Mouse (Mus musculus): ENCODE measurements around the gene Cemip2. TPM values are rescaled to one million over a fixed set of nuclear protein-coding genes. Genes with fewer than 3 reads are reported as not detected.

Gene Cemip2
- polyA plus RNA-seq, 1 experiment from 2014 or later, result 49.1 TPM

DNA sequence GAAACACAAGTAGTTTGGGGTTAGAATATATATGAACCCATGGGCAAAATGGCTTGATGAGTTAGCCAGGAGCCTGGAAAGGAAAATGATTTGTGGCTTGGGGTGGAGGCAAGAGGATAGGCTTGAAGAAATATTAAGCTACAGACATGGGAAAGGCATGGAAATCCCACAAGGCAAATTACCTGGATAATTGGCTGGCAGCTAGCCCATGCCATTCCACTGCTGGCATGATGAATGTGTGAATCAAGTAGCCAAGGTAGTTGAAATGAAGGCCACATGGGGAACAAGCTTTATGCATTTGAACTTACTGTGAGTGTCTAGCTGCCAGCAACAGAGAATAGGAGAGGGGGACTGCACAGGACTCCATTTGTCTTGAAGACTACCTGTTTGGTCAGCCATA is 16.5 kb upstream of the Cemip2 start:
- Histone ChIP-seq H3K4me2 (no peak overlapping the region), H3K27ac (no peak overlapping the region), H3K27me3 (no peaks in the 10 kb centered on the region), H3K4me3 (no peak overlapping the region), H3K9ac (no peak overlapping the region), H3K4me1 (replicated peaks) (peaks cover 3% of the 10 kb centered on the region; the same call in 1 of the 2 replicates), H3K9me3 (no peaks in the 10 kb centered on the region), H3K36me3 (no peaks in the 10 kb centered on the region)
- ATAC-seq (ENCODE audit: low FRiP score), result no peak

DNA sequence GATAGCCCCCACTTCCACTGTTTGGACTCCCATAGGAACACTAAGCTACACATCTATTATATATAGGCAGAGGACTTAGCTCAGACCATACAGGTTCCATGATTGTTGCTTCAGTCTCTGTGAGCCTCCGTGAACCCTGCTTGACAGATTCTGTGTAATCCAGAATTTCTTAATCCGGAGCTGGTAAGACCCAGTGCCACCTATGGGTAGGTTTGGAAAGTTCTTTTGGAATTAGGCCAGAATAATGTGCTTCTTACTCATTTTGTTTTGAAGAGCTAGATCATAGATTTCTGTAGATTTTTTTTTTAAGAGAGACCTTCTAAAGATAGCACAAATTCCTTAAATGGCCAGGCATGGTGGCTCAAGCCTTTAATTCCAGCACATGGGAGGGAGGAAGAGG is 14.1 kb upstream of the Cemip2 start:
- Histone ChIP-seq H3K9me3 (no peaks in the 10 kb centered on the region), H3K4me1 (replicated peaks) (peaks cover 3% of the 10 kb centered on the region; the same call in 1 of the 2 replicates), H3K4me3 (no peak overlapping the region), H3K36me3 (no peaks in the 10 kb centered on the region), H3K27ac (no peak overlapping the region), H3K27me3 (no peaks in the 10 kb centered on the region), H3K9ac (no peak overlapping the region), H3K4me2 (no peak overlapping the region)
- WGBS, result 80% methylated on average over 2 of the region's 2 CpGs
- ATAC-seq (ENCODE audit: low FRiP score), result no peak

DNA sequence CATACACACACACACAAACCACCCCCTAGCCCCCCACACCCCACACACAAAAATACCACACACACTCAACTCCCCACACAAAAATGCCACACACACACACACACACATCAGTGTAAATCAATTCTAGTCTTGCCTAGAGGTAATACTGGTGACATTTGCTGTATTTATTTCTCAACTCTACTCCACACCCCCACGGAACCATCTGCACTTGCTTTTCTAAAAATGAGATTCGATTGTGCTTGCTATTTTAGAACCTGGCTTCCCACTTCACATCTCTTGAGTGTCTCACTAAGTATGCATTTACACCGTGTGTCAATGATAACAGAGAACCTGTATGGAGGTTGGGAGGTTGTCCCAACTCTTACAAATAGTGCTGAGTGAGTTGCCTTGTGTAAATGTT is 13.4 kb upstream of the Cemip2 start:
- no peaks in the 10 kb centered on the region for H3K9me3 ChIP-seq
- H3K27ac ChIP-seq, result no peak overlapping the region
- WGBS, result 88% methylated on average over 3 of the region's 3 CpGs
- peaks cover 3% of the 10 kb centered on the region; the same call in 1 of the 2 replicates for H3K4me1 ChIP-seq (replicated peaks)
- H3K36me3 ChIP-seq, result no peaks in the 10 kb centered on the region
- no peak for ATAC-seq (ENCODE audit: low FRiP score)
- H3K27me3 ChIP-seq, result no peaks in the 10 kb centered on the region
- no peak overlapping the region for H3K4me2 ChIP-seq
- H3K4me3 ChIP-seq, result no peak overlapping the region
- no peak overlapping the region for H3K9ac ChIP-seq

- ATAC-seq (ENCODE audit: low FRiP score), result no peak
- WGBS, result 74% methylated on average over 9 of the region's 9 CpGs
- Histone ChIP-seq H3K9me3 (no peaks in the 10 kb centered on the region), H3K9ac (no peak overlapping the region), H3K27ac (no peak overlapping the region), H3K4me1 (replicated peaks) (peaks cover 3% of the 10 kb centered on the region; the same call in 1 of the 2 replicates), H3K4me2 (no peak overlapping the region), H3K27me3 (no peaks in the 10 kb centered on the region), H3K4me3 (no peak overlapping the region), H3K36me3 (no peaks in the 10 kb centered on the region)
Measured at GRCm38 (mm10) chr19:21767500-21768045, 10.6 kb upstream of the Cemip2 start.

DNA sequence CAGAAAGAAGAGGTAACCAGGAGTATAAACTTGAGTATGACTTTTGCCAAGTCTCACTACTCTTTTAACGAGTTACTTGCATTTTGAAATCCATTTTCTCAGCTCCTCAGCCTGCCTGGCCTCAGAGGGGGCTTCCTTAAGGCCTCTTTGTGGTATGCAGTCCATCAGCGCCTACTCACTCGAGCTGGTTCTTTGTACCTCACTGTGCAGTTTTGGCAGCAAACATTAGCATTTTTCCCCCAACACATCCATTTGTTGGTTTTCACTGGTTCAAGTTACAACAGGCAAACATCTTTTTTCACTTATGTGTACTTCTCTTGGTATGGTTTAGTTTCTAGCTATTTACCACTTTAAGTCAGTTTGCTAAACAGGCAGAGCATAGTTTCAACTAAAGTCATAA is 8.3 kb upstream of the Cemip2 start:
- ATAC-seq (ENCODE audit: low FRiP score), result no peak
- Histone ChIP-seq H3K27me3 (no peaks in the 10 kb centered on the region), H3K9ac (no peak overlapping the region), H3K4me3 (no peak overlapping the region), H3K27ac (no peak overlapping the region), H3K4me1 (replicated peaks) (peaks cover 3% of the 10 kb centered on the region; the same call in 1 of the 2 replicates), H3K36me3 (no peaks in the 10 kb centered on the region), H3K9me3 (no peaks in the 10 kb centered on the region), H3K4me2 (no peak overlapping the region)
- 68% methylated on average over 3 of the region's 3 CpGs for WGBS

DNA sequence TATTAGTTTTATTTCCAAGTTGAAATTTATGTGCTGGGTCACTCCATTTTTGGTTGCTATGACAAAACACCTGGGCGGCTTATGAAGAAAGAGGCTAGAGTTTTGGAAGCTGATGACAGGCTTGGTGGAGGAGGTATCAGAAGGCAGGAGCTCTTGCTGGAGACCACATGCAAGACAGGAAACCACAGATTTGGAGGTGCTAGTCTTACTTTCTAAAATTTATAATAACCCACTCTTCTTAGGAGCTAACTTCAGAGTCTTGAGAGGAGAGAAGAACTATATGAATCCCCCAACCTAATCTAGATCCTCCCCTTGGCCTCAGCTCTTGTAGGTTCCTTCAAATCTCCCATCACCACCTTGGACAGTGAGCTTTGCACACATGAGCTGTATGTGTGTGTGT is 6.6 kb upstream of the Cemip2 start:
- 90% methylated on average over 1 of the region's 1 CpGs for WGBS
- no peak for ATAC-seq (ENCODE audit: low FRiP score)

GRCm38 (mm10) chr19:21773621-21774020 is 4.5 kb upstream of the Cemip2 start:
- 83% methylated on average over 6 of the region's 6 CpGs for WGBS
- Histone ChIP-seq H3K36me3 (no peaks in the 10 kb centered on the region), H3K4me2 (no peak overlapping the region), H3K9me3 (no peaks in the 10 kb centered on the region), H3K27ac (no peak overlapping the region), H3K4me1 (replicated peaks) (peaks cover 7% of the 10 kb centered on the region; the same call in 1 of the 2 replicates), H3K4me3 (no peak overlapping the region), H3K9ac (no peak overlapping the region), H3K27me3 (no peaks in the 10 kb centered on the region)
- ATAC-seq (ENCODE audit: low FRiP score), result no peak

More for the DNA sequence above, 6.6 kb upstream of the Cemip2 start:
- H3K4me3 ChIP-seq, result no peak overlapping the region
- no peaks in the 10 kb centered on the region for H3K27me3 ChIP-seq
- no peak overlapping the region for H3K4me2 ChIP-seq
- H3K27ac ChIP-seq, result no peak overlapping the region
- no peak overlapping the region for H3K9ac ChIP-seq
- H3K9me3 ChIP-seq, result no peaks in the 10 kb centered on the region
- no peaks in the 10 kb centered on the region for H3K36me3 ChIP-seq
- H3K4me1 ChIP-seq (replicated peaks), result no peaks in the 10 kb centered on the region

DNA sequence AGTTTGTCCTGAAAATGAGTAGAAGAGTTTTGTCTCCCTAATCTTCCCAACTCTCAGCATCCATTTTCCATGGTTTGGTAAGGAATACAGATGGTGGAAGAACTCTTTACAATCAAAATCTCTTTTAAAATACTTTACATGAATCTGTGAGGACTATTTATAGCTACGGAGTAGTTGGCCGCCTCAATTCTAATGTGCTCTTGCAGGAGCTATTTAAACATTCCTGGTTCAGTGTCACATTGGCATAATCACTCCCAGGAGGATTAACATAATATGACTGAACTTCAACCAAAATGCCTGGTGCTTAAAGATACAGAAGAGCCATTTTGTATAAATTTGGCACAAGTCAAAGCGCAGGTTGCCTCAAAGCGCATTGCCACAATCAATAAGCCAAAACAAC is 2.5 kb upstream of the Cemip2 start:
- no peak overlapping the region for H3K4me3 ChIP-seq
- ATAC-seq (ENCODE audit: low FRiP score), result no peak
- H3K27ac ChIP-seq, result no peak overlapping the region
- H3K36me3 ChIP-seq, result no peaks in the 10 kb centered on the region
- H3K4me2 ChIP-seq, result no peak overlapping the region
- H3K9ac ChIP-seq, result no peak overlapping the region
- peaks cover 23% of the 10 kb centered on the region for H3K4me1 ChIP-seq (replicated peaks)
- H3K27me3 ChIP-seq, result no peaks in the 10 kb centered on the region
- H3K9me3 ChIP-seq, result no peaks in the 10 kb centered on the region
- 73% methylated on average over 4 of the region's 4 CpGs for WGBS

DNA sequence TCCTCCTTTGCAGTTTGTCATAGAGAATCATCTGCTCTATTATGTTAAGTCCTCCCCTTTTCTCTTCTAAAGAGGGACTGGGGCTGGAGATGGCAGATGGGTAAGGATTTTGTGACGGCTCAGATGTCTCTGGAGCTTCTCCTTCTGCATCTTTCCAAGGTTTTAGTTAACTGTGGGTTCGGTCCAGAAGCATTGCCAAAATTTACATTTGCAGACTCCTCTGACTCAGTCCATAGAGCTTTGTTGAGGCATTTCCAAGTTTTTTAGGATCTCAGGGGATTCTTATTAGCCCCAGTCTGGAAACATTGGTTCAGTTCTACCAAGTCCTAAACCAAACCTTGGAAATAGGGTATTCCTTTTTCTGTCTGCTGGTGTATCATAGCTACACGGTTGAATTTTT is 1.5 kb upstream of the Cemip2 start:
- Histone ChIP-seq H3K4me3 (no peak overlapping the region), H3K9ac (no peak overlapping the region), H3K27ac (no peak overlapping the region), H3K27me3 (no peaks in the 10 kb centered on the region), H3K9me3 (no peaks in the 10 kb centered on the region), H3K4me1 (replicated peaks) (peaks cover 33% of the 10 kb centered on the region), H3K4me2 (no peak overlapping the region), H3K36me3 (no peaks in the 10 kb centered on the region)
- 65% methylated on average over 3 of the region's 3 CpGs for WGBS
- no peak for ATAC-seq (ENCODE audit: low FRiP score)

GRCm38 (mm10) chr19:21777171-21777731 is 891 bp upstream of the Cemip2 start:
- no peaks in the 10 kb centered on the region for H3K36me3 ChIP-seq
- no peak overlapping the region for H3K27ac ChIP-seq
- no peak overlapping the region for H3K9ac ChIP-seq
- H3K4me3 ChIP-seq, result 0 out of 2 replicates have a peak overlapping the region, but pooled peaks have one; percentile 94
- peak; percentile 2; the same call in 1 of the 2 replicates for ATAC-seq (ENCODE audit: low FRiP score)
- no peaks in the 10 kb centered on the region for H3K9me3 ChIP-seq
- H3K4me1 ChIP-seq (replicated peaks), result peaks cover 39% of the 10 kb centered on the region
- H3K4me2 ChIP-seq, result peak overlapping the region; percentile 93
- 27% methylated on average over 20 of the region's 20 CpGs for WGBS
- H3K27me3 ChIP-seq, result no peaks in the 10 kb centered on the region

DNA sequence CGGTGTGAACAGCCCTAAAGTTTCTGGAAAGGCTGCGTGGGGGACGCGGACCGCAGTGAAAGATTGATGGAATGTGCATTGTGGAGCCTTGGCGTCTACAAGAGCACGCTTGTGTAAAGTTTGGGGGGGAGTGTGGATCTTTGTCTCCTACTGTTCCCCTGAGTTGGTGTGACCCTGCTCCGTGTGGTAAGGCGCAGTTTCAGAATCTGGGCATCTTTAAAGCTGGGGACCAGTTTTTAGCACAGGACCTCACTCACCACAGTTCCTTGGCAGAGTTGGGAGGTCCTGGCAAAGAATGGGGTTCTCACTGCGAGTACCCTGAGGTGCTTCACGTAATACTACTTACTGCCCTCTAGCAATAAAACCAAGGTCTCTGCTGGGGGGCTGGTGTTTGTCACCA is 964 bp downstream of the Cemip2 start:
- H3K27ac ChIP-seq, result peak overlapping the region; percentile 97
- no peaks in the 10 kb centered on the region for H3K9me3 ChIP-seq
- WGBS, result 1% methylated on average over 11 of the region's 11 CpGs
- peak overlapping the region; percentile 93 for H3K4me2 ChIP-seq
- peak overlapping the region; percentile 94 for H3K4me3 ChIP-seq
- peaks cover 55% of the 10 kb centered on the region for H3K4me1 ChIP-seq (replicated peaks)
- no peaks in the 10 kb centered on the region for H3K27me3 ChIP-seq
- no peak for ATAC-seq (ENCODE audit: low FRiP score)
- H3K36me3 ChIP-seq, result no peaks in the 10 kb centered on the region
- peak overlapping the region; percentile 96 for H3K9ac ChIP-seq

- Histone ChIP-seq H3K4me3 (peak overlapping the region; percentile 94), H3K9me3 (no peaks in the 10 kb centered on the region), H3K4me1 (replicated peaks) (peaks cover 71% of the 10 kb centered on the region), H3K4me2 (peak overlapping the region; percentile 93), H3K27me3 (no peaks in the 10 kb centered on the region), H3K9ac (peak overlapping the region; percentile 96), H3K27ac (peak overlapping the region; percentile 97), H3K36me3 (no peaks in the 10 kb centered on the region)
- WGBS, result 12% methylated on average over 8 of the region's 8 CpGs
- no peak for ATAC-seq (ENCODE audit: low FRiP score)
Measured at GRCm38 (mm10) chr19:21780663-21781062, 2.5 kb downstream of the Cemip2 start.

Data from hindbrain, embryonic 13.5 days (tissue).